Mouse (Mus musculus) lung, postnatal 14 days (tissue): Measurements from ENCODE around the gene Mrpl41.
A peak's percentile ranks its signal among the peaks of the same experiment; 100 is the strongest.

ENCODE experiments used
- DNase-seq: peaks from one replicate; pipeline ENCODE4 v3.0.0; 2021

The Mrpl41 gene

DNA sequence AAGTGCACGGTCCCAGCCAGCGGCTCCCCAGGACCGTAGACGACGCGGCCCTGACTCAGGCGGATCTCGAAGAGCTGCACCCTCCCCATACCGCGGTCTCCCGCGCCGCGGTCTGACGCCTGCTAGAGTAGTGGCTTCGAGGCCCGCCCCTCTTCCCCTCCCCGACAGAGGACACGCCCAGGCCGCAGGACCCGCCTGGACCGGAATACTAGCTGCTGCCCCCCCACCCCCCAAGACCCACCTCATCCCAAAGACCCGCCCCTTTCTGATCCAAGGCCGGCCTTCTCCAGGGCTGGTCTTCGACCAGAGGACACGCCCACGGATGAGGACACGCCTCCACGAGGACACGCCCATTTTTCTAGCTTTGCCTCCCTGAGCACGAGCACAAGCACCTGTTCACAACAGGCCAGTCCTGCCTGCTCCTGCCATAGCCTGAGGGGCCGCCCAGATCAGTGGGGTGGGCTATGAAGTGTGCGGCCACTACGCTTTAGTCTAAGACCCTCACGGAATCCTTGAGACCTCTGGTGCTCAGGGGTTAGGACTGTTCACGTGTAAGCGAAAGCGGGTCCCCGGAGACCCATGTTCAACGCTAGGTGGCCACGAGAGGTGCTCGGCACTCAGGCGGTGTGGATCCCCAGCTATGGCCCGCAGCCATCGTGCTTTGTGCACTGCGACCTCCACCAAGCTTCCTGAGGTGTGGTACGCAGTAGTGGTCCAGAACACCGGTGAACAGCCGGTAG lies 39.7 kb downstream of the Mrpl41 start, which contains the start of gene Arrdc1:
Arrdc1 (minus strand) TSS at position 196 of the 740 bp plus-strand sequence.
- DNase-seq: peak; percentile 94

DNA sequence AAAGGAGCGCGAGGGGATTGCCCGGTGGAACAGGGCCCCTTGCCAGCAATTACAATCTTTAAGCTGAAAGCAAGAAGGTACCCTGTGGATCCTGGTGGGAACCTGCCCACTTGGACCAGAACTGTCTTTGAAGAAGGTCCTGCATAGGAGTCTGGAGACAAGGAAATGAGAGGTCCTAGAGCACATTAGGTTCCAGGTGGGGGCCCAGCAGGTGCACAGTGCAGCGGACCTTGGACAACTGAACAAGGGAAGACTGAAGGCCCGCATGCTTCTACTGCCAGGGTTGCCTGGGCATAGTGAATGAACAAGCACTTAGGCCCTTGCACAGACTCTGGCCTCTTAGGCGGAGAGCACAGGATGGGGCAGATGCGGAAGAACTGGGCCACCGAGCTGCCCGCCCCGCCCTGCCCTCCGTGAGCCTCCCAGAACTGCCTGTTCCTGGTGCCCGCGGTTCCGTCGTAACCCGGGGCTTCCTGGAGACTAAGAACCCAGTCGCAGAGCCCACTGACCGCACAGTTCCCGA lies 40.4 kb downstream of the Mrpl41 start:
- no peak for DNase-seq

DNA sequence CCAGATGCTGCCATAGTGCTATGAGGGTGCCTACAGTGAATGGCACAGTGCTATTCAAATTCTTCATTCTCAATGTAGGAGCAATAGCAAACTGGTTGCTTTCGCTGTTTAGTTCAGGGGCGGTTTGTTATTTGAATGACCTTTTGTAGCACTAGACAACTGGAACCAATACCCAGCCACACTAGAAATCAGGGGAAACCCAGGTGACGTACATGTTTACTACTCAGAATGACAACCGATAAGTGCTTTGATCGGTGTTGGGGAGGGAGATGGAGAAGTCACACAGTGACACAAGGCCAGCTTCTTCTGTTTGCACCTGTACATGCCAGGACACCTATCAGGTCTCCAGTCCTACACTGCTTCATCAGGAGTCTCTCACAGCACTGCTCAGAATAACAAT lies 45.3 kb downstream of the Mrpl41 start:
- no peak for DNase-seq

DNA sequence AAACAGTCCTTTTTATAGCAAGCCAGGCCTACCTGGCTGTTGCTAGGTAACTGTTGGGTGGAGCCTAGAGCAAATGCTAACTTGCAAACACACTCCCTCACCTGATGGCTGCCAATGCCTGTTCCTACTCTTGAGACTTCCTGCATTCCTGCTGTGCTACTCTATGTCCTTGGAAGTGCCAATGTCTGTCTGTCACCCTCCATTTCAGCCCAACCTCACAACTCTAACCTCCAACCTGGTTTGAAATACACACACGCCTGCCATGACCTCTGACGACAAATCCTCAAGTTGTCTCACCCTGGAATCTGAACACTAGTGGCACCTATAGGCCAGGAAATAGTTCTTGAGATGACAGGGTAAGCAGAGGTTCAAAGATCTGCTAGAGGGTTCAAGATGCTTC lies 45.8 kb downstream of the Mrpl41 start:
- DNase-seq: peak; percentile 42

DNA sequence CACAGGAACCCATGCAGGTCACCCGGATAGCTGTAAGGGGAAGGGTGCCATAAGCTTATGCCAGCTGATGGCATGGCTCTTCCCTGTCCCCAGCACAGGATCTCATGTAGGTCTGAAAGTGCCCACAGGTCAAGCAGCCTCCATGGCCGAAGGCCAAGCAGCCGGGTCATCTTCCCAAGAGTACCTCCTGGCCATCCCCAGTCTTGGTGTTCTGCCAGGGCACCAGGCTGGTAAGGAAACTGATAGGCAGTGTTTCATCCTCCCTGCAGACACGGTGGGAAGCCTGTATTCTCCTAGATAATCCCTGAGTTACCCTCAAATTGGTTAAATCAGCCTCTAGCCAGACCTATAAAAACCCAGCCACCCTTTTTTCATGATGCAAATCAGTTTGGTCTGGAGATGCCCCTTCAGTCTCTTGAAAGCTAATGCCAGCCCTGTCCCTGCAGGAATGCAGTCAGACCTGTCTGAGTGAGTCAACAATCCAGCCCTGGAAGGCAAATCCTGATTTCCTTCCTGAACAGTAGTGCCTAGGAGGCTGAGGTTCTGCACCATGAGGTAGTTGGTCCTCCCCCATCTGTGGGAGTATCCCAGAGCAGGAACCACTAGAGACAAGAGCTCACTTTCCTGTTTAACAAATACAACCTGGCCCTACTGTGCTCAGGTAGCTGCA lies 47.0 kb downstream of the Mrpl41 start:
- peak; percentile 66 for DNase-seq

DNA sequence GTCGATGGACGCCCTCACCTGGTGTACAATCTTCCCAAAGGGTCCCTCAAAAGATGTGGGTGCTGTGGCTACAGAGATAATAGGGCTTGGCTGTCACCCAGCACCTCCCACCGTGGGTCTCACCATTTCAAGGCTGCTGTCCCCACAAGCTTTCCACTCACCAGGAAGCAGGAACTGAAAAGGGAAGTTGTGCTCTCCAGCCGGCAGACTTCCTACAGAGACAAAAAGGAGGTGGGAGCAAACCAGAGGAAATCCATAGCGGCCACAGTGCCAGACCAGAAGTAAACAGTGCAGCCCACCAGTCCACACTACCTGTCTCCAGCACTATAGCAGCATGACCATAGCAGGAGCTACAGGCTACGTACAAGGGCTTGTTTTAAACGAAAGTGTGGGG lies 47.9 kb downstream of the Mrpl41 start:
- DNase-seq: no peak

DNA sequence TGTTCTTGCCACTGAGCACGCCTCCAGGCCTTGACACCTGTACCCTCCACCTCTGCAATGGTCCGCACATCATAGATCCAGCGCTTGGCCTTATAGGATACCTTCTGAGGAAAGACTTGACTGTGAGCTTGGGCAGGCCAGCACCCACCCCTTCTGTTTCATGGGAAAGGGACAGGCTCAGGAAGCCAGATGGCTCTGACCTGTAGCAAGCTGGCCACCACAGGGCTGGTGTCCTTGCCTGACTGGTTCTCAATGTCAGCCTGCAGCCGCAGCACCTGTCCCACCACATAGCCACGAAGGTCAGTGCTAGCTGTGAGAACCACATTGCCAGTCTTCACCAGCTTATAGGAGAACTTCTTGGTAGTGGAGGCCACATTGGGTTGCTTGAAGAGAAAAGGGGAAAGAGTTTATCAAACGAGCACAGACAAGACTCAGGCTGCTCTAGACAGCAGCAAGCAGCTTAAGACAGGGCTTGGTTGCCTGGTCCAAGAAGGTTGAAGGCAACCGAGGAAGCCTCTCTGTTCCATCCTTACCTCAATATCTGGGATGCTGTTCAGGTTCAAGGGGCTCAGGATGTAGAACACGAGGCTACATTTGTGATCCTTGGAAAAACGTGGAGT lies 48.4 kb downstream of the Mrpl41 start:
- DNase-seq: no peak

DNA sequence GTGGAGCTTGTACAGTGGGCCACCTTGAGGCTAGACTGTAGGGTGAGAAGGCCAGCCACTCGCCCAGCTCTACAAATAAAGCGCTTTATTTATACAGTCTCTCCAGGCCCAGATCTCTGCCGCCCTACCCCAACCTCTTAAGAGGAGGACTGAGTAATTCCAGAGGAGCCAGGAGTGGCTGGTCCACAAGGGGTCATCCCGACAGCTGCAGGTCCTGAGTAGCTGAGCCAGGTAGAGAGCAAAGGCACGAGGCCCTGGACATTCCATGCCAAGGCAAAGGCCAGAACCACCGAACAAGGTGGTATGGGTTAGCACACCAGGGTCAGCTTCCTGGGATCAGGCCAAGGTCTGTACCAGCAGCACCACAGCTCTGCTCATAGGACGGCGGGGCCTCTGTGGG lies 49.6 kb downstream of the Mrpl41 start:
- DNase-seq: no peak
